Mouse (Mus musculus) ovary, postnatal 36 days (tissue): ENCODE results near the gene Sec61a2.

Source experiments
- DNase-seq: peaks from one replicate; pipeline ENCODE4 v3.0.0; 2022; ENCODE audit warnings: low spot score, mixed read lengths

The Sec61a2 gene

DNA sequence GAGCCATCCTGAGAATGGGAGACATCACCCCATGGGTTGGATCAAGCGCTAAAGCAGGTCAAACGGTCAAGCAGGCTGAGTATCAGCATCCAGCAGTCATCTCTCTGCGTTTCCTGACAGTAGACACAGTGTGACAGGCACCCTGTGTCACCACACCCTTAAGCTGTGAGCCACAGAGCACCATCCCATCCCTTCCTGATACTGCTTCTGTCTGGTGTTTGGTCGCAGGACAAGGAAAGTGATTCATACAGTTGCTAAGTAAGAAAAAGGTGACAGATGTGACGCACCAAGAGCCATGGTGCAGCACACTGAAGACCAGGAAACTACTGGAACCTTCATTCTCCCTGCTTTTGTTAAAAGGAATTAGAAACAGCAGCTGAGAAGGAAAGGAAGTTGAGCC, 6.4 kb downstream of the Sec61a2 start:
- DNase-seq: no peak

DNA sequence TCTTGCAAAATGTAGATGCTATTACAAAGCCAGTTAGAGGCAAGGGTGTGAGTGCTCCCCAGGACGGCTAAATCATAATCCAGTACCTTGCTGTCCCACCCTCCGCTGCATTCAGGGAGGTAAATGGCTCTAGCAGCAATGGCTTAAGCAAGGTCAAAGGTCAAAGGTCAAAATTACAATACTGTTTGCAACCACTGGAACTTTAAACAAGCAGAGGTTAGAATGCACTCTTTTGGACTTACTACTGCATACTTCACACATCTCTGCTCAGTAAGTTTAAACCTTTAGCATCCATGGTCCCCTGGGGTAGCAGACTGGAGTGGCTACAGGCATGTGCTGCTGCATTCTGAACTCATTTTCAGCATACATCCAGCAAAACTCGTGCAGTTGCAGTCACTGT, 17.8 kb downstream of the Sec61a2 start:
- DNase-seq: no peak

DNA sequence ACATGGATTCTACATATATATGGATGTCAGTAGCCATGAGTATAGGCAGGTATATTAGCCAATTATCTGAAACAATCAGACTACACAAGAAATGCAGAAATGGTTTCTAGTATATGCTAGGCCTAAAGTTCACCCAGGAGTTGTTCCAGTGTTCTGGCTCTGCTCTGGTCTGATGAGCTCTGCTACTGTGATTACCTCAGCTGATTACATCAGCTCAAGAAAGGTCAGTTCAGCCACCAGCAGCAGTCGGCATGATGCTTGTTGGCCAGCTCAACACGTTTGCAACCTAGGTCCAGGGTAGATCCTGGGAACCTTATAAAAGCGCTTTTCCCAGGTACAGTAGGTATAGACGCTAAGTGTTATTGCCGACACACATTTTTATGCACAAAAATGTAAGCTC, 25.5 kb downstream of the Sec61a2 start:
- DNase-seq: no peak

GRCm38 (mm10) chr2:5867681-5868080, 27.6 kb downstream of the Sec61a2 start:
- no peak for DNase-seq

DNA sequence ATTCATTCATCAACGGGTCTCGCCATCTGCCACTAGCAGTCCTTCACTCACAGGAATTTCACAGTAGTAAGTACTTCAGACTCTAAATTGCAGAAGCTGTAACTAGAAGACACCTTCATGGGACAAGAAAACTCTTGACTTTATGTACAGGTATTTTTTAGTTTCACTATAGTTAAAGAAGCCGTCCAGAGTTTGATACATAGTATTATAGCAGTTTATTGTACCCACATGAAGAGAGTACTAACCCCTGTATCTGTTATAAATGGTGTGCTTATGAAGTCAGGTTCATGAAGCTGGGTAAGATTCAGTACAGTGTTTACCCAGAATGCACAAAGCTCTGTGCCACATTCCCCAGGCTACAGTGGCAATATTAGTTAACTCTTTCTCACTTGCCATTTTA, 32.4 kb downstream of the Sec61a2 start, which contains the start of gene Gm13199:
TSS of gene Gm13199 (minus strand) at position 101 of the 400 bp plus-strand sequence.
- no peak for DNase-seq

- DNase-seq: no peak
Observed at GRCm38 (mm10) chr2:5851866-5852265, 43.4 kb downstream of the Sec61a2 start.

DNA sequence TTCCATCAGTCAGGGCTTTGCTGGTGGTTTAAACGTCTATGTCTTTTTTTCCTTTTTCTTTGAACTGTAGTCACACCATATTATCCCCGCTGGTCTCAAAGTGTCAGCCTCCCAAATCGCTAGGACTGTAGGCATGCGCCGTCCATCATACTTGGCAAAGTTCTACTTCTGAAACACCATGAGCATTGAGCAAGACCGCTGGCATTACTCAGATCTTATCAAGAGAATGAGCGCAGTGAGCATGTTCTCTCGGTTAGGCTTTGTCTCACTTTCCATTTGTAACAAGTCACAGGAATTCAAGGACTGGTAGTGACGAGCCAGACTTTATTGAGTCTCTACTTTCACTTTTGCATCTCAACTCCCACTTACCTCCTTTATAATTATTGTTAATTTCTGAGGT, 44.1 kb downstream of the Sec61a2 start:
- no peak for DNase-seq

GRCm38 (mm10) chr2:5845826-5846225, 49.4 kb downstream of the Sec61a2 start:
- no peak for DNase-seq

- DNase-seq: peak; percentile 82
Observed at GRCm38 (mm10) chr2:5844873-5845631, 50.2 kb downstream of the Sec61a2 start, which contains the start of the genes Nudt5 and Cdc123. Gene Nudt5, plus strand, starts transcription at chr2:5845019. Gene Cdc123, minus strand, starts transcription at chr2:5845164.

DNA sequence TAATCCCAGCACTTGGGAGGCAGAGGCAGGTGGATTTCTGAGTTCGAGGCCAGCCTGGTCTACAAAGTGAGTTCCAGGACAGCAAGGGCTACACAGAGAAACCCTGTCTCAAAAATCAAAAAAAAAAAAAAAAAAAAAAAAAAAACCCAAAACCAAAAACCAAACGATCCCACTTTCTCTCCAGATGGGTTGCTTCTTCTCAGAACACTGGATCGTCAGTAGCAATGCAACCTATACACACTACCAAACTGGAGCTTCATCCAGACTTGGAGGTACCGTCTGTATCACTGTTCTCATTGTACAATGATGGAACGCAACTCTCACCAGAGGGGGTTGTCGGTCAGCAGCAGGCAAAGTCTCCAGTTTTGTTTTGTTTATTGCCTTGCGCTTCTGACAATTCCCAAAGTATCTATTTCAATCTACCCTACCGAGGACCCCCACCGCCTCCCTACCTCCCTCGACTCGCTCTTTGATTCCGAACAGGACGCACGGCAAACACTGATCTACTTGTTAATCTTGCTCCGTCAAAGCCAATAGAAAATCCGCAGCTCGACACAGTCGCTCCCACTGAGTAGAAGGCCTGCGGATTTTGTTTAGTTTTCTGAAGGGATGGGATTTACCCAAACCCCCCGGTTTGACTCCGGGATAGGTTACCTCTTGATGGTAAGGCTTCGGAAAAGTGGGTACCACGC, 50.9 kb downstream of the Sec61a2 start:
- DNase-seq: no peak

DNA sequence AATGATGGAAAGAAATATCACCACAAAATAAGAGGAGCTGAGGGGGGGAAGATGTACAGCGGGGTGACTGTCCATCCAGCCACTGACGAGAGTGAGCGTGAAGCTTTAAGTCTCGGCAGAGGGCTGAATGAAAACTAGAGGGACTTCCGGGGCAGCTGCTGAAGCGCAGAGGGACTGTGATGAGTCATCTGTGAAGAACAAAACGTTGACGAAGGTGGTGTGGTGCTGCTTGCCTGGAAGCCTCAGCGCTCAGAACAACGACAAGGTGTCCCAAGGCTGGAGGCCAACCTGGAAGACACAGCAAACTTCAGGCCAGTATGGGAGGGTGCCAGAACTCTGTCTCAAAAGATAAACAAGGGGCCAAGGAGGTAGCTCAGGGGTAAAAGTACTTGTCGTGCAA, 54.4 kb downstream of the Sec61a2 start:
- DNase-seq: no peak

DNA sequence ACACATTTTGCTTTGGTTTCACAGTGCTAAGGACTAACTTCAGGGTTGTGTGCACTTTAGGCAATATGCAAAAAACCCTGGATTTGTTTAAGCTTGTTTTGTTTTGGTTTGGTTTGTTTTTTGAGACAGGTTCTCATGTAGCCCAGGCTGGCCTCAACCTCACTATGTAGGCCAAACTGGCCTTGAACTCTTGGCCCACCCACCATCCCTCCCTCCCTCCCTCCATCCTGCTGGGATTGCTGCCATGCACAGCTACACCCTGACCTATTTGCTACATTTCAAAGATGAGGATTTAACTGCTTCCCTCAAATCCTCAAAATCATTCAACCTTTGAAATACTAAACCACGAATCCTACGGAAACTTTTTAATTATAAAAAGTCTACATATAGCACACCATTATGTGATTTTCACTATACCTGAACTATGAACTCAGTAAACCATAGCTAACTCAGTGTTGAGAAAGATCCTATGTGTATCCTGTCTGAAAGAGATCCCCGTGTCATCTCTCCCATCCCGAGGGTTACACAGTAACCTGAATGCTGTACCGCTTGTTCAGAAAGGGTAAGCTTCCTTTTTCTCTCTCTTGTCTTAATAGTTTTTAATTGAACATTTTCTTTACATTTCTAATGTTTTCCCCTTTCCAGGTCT, 69.8 kb downstream of the Sec61a2 start:
- DNase-seq: no peak

- DNase-seq: no peak
Observed at GRCm38 (mm10) chr2:5824685-5825084, 70.5 kb downstream of the Sec61a2 start.

DNA sequence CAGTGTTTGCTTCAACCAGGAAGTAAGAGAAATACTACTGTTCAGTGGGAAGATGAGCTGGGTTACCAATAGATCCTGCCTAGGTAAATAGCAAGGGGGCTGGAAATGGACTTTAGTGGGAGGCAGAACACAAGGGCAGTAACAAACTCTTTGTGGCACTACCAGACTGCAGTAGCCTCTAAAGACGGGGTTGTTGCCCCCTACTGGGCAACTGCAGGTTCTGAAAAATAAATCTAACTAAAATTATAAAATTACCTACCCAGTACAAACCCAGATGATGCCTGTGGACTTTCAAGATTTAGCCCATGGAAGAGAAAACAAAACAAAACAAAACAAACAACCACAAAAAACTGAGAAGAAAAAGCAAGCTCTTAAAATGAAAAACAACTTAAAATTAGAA, 71.0 kb downstream of the Sec61a2 start:
- DNase-seq: no peak

DNA sequence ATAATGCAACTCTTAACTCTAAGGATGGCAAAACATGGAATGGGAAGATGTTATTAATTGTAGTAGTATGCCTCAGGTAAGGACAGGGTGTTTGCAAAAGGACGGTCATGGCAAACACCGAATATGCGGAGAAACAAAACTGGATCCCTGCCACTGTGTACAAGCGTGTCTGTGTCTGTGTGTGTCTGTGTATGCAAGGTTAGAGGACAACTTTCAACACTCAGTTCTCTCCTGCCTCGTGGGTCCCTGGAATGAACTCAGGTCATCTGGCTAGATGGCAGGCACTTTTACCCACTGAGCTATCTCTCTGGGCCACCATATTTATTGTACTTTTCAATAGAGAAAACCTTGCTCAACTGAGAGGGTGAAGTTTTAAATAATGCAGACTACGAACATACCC, 72.8 kb downstream of the Sec61a2 start:
- DNase-seq: no peak

DNA sequence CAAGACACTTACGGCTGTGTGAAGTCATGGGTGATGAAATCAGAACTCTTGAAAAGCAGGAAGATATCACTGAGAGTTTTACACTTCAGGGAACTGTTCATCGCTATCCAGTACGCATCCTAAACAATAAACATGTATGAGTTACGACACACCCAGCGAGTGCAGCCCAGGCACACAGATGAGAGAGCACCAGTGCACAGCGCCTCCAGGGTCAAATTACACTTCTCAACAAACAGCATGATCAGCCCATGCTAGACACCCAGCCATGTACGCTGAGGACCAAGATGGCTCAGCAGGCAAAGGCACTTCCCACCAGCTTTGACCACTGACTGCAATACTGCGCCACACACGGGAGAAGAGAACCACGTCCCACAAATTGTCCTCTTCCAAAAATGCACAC, 74.0 kb downstream of the Sec61a2 start:
- DNase-seq: no peak
